Mouse (Mus musculus) kidney, adult 2 months (tissue): ENCODE data around the gene Kbtbd4.

Experiments
- CTCF ChIP-seq: fragments of 200-500 bp; conservative IDR thresholded peaks from 2 replicates; pipeline ENCODE4 v1.5.1; 2011; ENCODE audit warnings: low read depth, mild to moderate bottlenecking, control low read depth, low read length, moderate library complexity, mixed read lengths; ENCODE audit not compliant: insufficient read depth, insufficient read length
- POLR2A ChIP-seq: fragments of 200-500 bp; IDR thresholded peaks from one replicate; pipeline ENCODE4 v1.6.1; 2011; ENCODE audit warnings: low read depth, low read length, control low read depth

GRCm38 (mm10) chr2:90953461-90953860 is 48.9 kb downstream of the Kbtbd4 start:
- TF ChIP-seq CTCF (no peak), POLR2A (no peak)
